Mouse (Mus musculus) c-Kit-positive CD71-negative TER-119-negative erythroid progenitor cells, embryonic 14.5 days (primary cell): Measurements from ENCODE around the gene Utp11.

Experiments used
- DNase-seq: peaks from one replicate; pipeline ENCODE4 v3.0.0-alpha.2; 2013; ENCODE audit warnings: low read depth

The Utp11 gene

GRCm38 (mm10) chr4:124631456-124631855 is 61.9 kb downstream of the Utp11 start:
- no peak for DNase-seq
